Mouse (Mus musculus) heart, postnatal 36 days (tissue): ENCODE results near the gene Fam171a1. TPM values are rescaled to one million over a fixed set of nuclear protein-coding genes. Genes with fewer than 3 reads are reported as not detected.

ENCODE experiments used
- DNase-seq, 2 experiments: peaks; one replicate each; pipeline ENCODE4 v3.0.0; 2021 to 2022
- intact Hi-C: fragments of 180-260 bp; cut with DNase I; formaldehyde crosslinking; loops from one replicate; pipeline ENCODE4 v1.15.1; 2025
- microRNA-seq, 2 experiments: library from miRNA; unstranded; fragments of <30 nt; microRNA quantifications; one replicate each; pipeline ENCODE4 v1.2.0; 2021; ENCODE audit warnings: borderline number of aligned reads in 2 of 2
- total RNA-seq, 2 experiments: library from RNA; stranded (reverse); gene quantifications; 2 replicates each; pipeline ENCODE4 v1.2.3; 2021

The Fam171a1 gene
- total RNA-seq, 2 experiments from 2014 or later = 15.4 to 17.9 TPM

DNA sequence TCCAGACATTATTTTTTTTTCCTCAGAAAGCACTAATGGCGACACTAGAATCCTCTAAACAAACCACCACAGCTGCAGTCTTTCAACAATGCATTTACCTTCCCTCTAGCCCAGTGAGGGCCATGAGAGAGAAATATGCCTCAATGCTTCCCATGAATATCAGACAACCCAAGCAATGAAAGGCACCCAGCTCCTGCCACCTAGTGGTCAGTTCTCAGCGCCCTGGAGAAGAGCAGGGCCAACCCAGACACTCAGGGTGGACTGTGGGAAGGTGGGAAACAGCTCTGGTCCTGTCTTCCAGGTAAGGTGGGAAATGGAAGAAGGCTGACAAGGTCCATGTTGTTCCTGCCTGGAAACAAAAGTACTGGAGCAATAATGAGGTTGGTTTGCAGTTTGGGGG lies 115.0 kb downstream of the Fam171a1 start:
- peak; percentile 66 to 76 for DNase-seq
- intact Hi-C loops = loop anchor here (1.0 to 5.0 kb wide), 3 partner anchors 103 to 140 kb away; partner anchors contain the start of gene Rpp38

DNA sequence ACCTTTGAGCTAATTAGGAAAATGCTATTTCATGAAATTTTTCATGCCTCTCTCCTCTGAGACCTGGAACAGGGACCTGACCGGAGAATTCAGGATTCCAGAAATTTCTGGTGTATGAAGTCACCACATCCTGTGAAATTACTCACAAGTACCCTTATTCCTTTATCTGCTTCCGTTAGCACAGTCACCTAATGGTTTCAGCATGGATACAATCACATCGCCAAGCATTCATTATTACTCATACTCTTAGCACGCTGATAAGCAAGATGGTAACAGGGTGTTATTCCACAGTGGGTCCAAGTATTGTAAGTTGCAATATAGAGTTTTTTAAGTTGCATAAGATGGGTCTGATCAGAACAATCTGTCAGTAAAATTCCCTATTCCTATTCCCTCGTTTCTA lies 125.2 kb downstream of the Fam171a1 start:
- no peak for DNase-seq
- intact Hi-C loops = no loop called here

DNA sequence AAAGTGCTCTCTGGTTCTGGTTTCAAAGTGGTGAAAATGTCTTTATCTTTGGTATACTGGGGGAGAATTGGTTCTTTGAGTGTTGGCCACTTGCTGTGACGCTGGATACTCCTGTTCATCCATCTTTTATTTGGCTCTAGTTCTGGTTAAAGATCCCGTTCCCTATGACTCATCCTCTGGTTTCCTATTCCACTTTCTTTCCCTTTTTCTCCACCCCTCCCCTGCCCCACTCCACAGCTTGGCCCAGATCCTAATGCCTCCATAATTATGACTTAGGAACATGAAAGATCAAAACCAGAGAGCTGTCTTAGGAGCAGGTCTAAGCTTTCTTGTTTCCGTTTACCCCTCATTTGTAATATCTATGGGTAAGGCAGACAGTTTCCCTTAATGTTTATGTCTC lies 130.2 kb downstream of the Fam171a1 start:
- no peak for DNase-seq
- intact Hi-C loops = no loop called here

DNA sequence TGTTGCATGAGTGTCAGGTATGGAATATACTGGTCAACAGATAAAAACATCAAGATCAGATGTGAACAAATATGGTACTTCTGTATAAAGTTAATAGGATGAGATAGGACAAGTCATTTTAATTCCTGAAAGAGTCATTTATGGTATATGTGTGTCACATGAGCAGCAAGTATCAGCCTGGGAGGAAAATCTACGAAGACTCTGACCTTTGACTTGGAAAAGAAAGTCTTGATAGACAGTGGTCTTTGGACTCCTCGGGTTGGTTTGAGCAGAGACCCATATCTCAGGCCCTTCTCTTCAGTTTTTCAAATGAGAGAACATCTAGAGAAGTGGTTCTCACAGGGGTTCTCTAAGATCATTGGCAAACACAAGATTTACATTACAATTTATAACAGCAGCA lies 137.3 kb downstream of the Fam171a1 start:
- intact Hi-C loops = no loop called here
- DNase-seq = no peak

DNA sequence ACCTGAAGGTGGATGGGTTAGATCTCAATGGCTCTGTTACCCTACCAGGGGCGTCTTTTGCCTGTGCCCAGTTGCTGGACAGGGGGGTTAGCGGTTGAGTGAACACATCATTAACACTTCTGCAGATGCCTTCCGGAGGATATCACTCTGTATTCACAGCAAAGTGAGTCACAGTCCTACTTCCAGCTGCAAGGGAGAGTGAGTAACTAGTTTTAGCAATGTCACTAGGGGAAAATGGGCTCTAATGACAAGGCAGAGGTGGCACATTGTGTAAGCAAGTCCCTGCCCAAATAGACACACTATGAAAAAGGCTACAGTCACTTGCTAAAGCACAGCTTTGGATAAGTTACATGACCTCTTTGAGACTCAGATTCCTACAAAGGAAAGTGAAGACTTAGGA lies 152.4 kb downstream of the Fam171a1 start:
- intact Hi-C loops = no loop called here
- DNase-seq = no peak

DNA sequence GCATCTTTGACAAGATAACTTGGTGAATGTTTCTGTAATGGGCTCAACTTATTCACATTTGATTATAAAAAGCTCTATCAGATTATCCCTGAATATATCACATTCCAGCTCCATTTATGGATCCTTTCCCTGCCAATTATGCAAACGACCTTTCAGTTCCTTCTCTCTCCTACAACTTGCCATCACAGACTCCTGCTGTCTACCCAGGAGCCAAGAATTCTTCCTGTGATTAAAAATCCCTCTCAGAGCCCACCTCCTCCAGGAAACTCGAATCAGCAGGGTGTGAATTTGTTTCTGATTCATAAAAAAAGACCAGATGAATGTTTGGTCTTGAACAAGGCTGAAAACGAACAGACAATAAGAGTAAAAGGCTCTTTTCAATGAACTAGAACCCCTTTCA lies 153.9 kb downstream of the Fam171a1 start:
- DNase-seq = no peak
- intact Hi-C loops = no loop called here

DNA sequence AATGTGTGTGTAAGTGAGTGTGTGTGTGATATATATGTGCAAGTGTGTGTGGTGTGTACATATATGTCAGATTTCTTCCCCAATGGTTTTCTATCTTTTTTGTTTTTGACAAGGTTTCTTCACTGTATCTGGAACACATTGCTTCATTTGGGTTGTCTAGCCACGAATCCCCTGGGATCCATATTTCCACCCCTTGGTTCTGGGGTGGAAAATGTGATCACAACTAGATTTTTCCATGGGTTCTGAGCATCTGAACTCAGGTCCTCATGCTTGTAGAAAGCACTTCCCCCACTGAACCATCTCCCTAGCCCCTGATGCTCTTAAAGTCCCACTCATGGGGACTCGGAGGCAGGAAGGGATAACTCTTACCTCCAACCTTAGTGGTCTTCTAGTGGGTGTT lies 159.3 kb downstream of the Fam171a1 start:
- intact Hi-C loops = no loop called here
- DNase-seq = no peak

DNA sequence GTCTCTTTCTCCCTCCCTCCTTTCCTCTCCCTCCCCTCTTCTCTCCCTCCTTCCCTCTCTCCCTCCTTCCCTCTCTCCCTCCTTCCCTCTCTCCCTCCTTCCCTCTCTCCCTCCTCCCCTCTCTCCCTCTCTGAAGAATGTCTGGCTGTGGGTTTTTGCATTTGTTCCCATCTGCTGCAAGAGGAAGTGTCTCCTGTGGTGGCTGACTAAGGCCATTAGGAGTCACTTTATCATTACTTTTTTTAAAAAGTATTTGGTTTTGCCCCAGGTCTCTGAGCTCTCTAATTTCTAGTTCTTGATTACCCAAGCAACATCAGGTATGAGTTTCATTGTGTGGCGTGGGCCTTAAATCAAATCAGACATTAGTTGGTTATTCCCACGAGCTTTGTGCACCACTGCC lies 162.1 kb downstream of the Fam171a1 start:
- DNase-seq = no peak
- intact Hi-C loops = no loop called here

Small RNAs within 50 kb of the gene (microRNA-seq; reads per million reads assigned to microRNA genes)
- gene Gm27306 = 0 reads per million in 2 experiments

Other genes starting within 250 kb of the Fam171a1 start
- gene Nmt2, start 170.0 kb downstream of the Fam171a1 start, total RNA-seq = 10 to 100 TPM in 1 of 2 experiments, 1 to 10 TPM in 1; 9.1 to 10.7 TPM
- 1 to 10 TPM; 3.7 to 7.4 TPM for gene Rpp38, start 218.4 kb downstream of the Fam171a1 start, total RNA-seq
- 1 to 10 TPM in 1 of 2 experiments, not detected in 1; 1.2 TPM for gene Acbd7, start 221.9 kb downstream of the Fam171a1 start, total RNA-seq